Mouse (Mus musculus): ENCODE measurements around the gene Foxe3.

The Foxe3 gene

GRCm38 (mm10) chr4:114902641-114903421 lies 23.0 kb downstream of the Foxe3 start:
- in situ Hi-C loops (cut with MboI; ENCODE audit: low pct_unique_long_range_greater_than_20kb in 1 of 2, low sequenced_read_pairs in 2 of 2, unreplicated experiment in 1 of 2): loop anchor here in 1 of 2 experiments (25.0 kb wide), 2 partner anchors 491 to 1034 kb away; partner anchors contain the start of genes Dmbx1 and Trabd2b

DNA sequence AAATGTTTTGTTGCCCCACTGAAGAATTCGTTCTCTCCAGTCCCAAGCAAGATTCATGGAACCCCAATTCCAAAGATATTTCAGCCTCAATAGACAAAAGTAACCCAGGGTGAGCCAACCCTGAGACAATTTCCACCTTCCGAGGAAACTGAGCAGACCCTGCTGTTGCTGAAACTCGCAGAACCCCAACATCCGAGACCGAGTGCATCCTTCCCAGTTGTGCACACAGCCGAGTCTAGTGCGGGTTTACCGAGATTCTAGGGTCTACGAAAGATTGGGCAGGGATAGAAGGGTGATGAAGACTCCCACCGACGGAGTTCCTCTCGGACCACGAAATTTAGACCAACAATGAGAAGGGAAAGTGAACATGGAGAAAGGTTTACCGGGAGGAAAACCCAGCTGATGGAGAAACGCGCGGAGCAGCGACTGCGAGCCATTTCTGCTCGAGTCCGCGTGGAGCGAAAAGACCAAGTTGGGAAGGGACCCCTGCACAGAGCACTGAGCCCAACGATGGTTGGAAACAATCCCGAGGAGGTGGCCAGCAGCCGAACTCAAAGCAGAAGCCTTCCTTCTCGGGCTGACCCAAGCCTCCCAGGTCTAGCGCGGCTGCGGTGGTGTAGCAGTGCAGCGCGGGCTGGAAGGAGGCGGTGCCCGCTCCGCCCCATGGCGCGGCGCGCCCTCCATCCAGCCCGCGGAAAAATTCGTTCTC lies 24.0 kb downstream of the Foxe3 start:
- in situ Hi-C loops (cut with MboI; ENCODE audit: low pct_unique_long_range_greater_than_20kb in 1 of 2, low sequenced_read_pairs in 2 of 2, unreplicated experiment in 1 of 2): loop anchor here in 1 of 2 experiments (25.0 kb wide), 2 partner anchors 489 to 1036 kb away; partner anchors contain the start of genes Dmbx1 and Trabd2b

- in situ Hi-C loops (cut with MboI; ENCODE audit: low pct_unique_long_range_greater_than_20kb in 1 of 2, low sequenced_read_pairs in 2 of 2, unreplicated experiment in 1 of 2): loop anchor here in 1 of 2 experiments (25.0 kb wide), 2 partner anchors 489 to 1036 kb away; partner anchors contain the start of genes Dmbx1 and Trabd2b
Observed at GRCm38 (mm10) chr4:114900866-114901642, 24.8 kb downstream of the Foxe3 start.

- in situ Hi-C loops (cut with MboI; ENCODE audit: low pct_unique_long_range_greater_than_20kb in 1 of 2, low sequenced_read_pairs in 2 of 2, unreplicated experiment in 1 of 2): loop anchor here in 1 of 2 experiments (10.0 to 25.0 kb wide), 3 partner anchors 55 to 1037 kb away; partner anchors contain the start of genes Dmbx1 and Trabd2b
Observed at GRCm38 (mm10) chr4:114899885-114900284, 25.9 kb downstream of the Foxe3 start.

- in situ Hi-C loops (cut with MboI; ENCODE audit: low pct_unique_long_range_greater_than_20kb in 1 of 2, low sequenced_read_pairs in 2 of 2, unreplicated experiment in 1 of 2): loop anchor here in 1 of 2 experiments (10.0 kb wide), 1 partner anchor 53 kb away; no protein-coding TSS in a partner anchor
Observed at GRCm38 (mm10) chr4:114897853-114898252, 28.0 kb downstream of the Foxe3 start.

- in situ Hi-C loops (cut with MboI; ENCODE audit: low pct_unique_long_range_greater_than_20kb in 1 of 2, low sequenced_read_pairs in 2 of 2, unreplicated experiment in 1 of 2): no loop called here
Observed at GRCm38 (mm10) chr4:114882232-114882631, 43.6 kb downstream of the Foxe3 start.

- in situ Hi-C loops (cut with MboI; ENCODE audit: low pct_unique_long_range_greater_than_20kb in 1 of 2, low sequenced_read_pairs in 2 of 2, unreplicated experiment in 1 of 2): no loop called here
Observed at GRCm38 (mm10) chr4:114876441-114876972, 49.3 kb downstream of the Foxe3 start.

Data from mouse embryonic stem cell (cell line).